Mouse (Mus musculus): ENCODE results near the gene Tcf7l2. TPM values are rescaled to one million over a fixed set of nuclear protein-coding genes. Genes with fewer than 3 reads are reported as not detected.

The Tcf7l2 gene
- total RNA-seq, 2 experiments from 2014 or later, result 8.1 to 12.1 TPM

GRCm38 (mm10) chr19:55914614-55915211, 173.1 kb downstream of the Tcf7l2 start:
- intact Hi-C loops (cut with DNase I), result no loop called here
- DNase-seq (ENCODE audit: low spot score in 2 of 2), result no peak

GRCm38 (mm10) chr19:55915506-55915905, 173.9 kb downstream of the Tcf7l2 start:
- no peak for DNase-seq (ENCODE audit: low spot score in 2 of 2)
- intact Hi-C loops (cut with DNase I), result no loop called here

- intact Hi-C loops (cut with DNase I), result no loop called here
- DNase-seq (ENCODE audit: low spot score in 2 of 2), result no peak
Measured at GRCm38 (mm10) chr19:55916211-55916610, 174.6 kb downstream of the Tcf7l2 start.

GRCm38 (mm10) chr19:55923789-55924426, 182.3 kb downstream of the Tcf7l2 start:
- no peak for DNase-seq (ENCODE audit: low spot score in 2 of 2)
- intact Hi-C loops (cut with DNase I), result no loop called here

- intact Hi-C loops (cut with DNase I), result no loop called here
- DNase-seq (ENCODE audit: low spot score in 2 of 2), result no peak
Measured at GRCm38 (mm10) chr19:55924800-55925199, 183.2 kb downstream of the Tcf7l2 start.

GRCm38 (mm10) chr19:55925425-55925803, 183.8 kb downstream of the Tcf7l2 start:
- no peak for DNase-seq (ENCODE audit: low spot score in 2 of 2)
- intact Hi-C loops (cut with DNase I), result no loop called here

- intact Hi-C loops (cut with DNase I), result no loop called here
- DNase-seq (ENCODE audit: low spot score in 2 of 2), result no peak
Measured at GRCm38 (mm10) chr19:55925804-55926521, 184.3 kb downstream of the Tcf7l2 start.

GRCm38 (mm10) chr19:55926858-55927673, 185.4 kb downstream of the Tcf7l2 start:
- intact Hi-C loops (cut with DNase I), result no loop called here
- no peak for DNase-seq (ENCODE audit: low spot score in 2 of 2)

GRCm38 (mm10) chr19:55927674-55928061, 186.0 kb downstream of the Tcf7l2 start:
- intact Hi-C loops (cut with DNase I), result no loop called here
- DNase-seq (ENCODE audit: low spot score in 2 of 2), result no peak

- DNase-seq (ENCODE audit: low spot score in 2 of 2), result no peak
- intact Hi-C loops (cut with DNase I), result no loop called here
Measured at GRCm38 (mm10) chr19:55928674-55929073, 187.1 kb downstream of the Tcf7l2 start.

GRCm38 (mm10) chr19:55931642-55932041, 190.0 kb downstream of the Tcf7l2 start:
- intact Hi-C loops (cut with DNase I), result no loop called here
- DNase-seq (ENCODE audit: low spot score in 2 of 2), result no peak

GRCm38 (mm10) chr19:55933947-55934729, 192.5 kb downstream of the Tcf7l2 start:
- DNase-seq (ENCODE audit: low spot score in 2 of 2), result no peak
- intact Hi-C loops (cut with DNase I), result no loop called here

- DNase-seq (ENCODE audit: low spot score in 2 of 2), result no peak
- intact Hi-C loops (cut with DNase I), result no loop called here
Measured at GRCm38 (mm10) chr19:55934730-55935003, 193.0 kb downstream of the Tcf7l2 start.

- intact Hi-C loops (cut with DNase I), result no loop called here
- no peak for DNase-seq (ENCODE audit: low spot score in 2 of 2)
Measured at GRCm38 (mm10) chr19:55937026-55937425, 195.4 kb downstream of the Tcf7l2 start.

- DNase-seq (ENCODE audit: low spot score in 2 of 2), result no peak
- intact Hi-C loops (cut with DNase I), result no loop called here
Measured at GRCm38 (mm10) chr19:55938254-55939046, 196.8 kb downstream of the Tcf7l2 start.

GRCm38 (mm10) chr19:55939090-55939489, 197.5 kb downstream of the Tcf7l2 start:
- intact Hi-C loops (cut with DNase I), result no loop called here
- DNase-seq (ENCODE audit: low spot score in 2 of 2), result no peak

GRCm38 (mm10) chr19:55939719-55940118, 198.1 kb downstream of the Tcf7l2 start:
- no peak for DNase-seq (ENCODE audit: low spot score in 2 of 2)
- intact Hi-C loops (cut with DNase I), result loop anchor here (5.0 kb wide), 1 partner anchor 53 kb away; no protein-coding TSS in a partner anchor

- intact Hi-C loops (cut with DNase I), result loop anchor here (5.0 kb wide), 1 partner anchor 52 kb away; no protein-coding TSS in a partner anchor
- peak; percentile 52 to 89 for DNase-seq (ENCODE audit: low spot score in 2 of 2)
Measured at GRCm38 (mm10) chr19:55940538-55941252, 199.1 kb downstream of the Tcf7l2 start.
